Mouse (Mus musculus) heart, adult 2 months (tissue): ENCODE results near the gene Hsd17b11.

Experiments used
- CTCF ChIP-seq: fragments of 200-600 bp; IDR thresholded peaks from 2 replicates; pipeline ENCODE4 v1.8.1; 2022; ENCODE audit warnings: antibody characterized with exemption, mild to moderate bottlenecking, moderate library complexity
- EP300 ChIP-seq: fragments of 200-500 bp; IDR thresholded peaks from 2 replicates; pipeline ENCODE4 v1.6.1; 2011; ENCODE audit warnings: low read depth, low read length, control low read depth; ENCODE audit not compliant: insufficient read depth

DNA sequence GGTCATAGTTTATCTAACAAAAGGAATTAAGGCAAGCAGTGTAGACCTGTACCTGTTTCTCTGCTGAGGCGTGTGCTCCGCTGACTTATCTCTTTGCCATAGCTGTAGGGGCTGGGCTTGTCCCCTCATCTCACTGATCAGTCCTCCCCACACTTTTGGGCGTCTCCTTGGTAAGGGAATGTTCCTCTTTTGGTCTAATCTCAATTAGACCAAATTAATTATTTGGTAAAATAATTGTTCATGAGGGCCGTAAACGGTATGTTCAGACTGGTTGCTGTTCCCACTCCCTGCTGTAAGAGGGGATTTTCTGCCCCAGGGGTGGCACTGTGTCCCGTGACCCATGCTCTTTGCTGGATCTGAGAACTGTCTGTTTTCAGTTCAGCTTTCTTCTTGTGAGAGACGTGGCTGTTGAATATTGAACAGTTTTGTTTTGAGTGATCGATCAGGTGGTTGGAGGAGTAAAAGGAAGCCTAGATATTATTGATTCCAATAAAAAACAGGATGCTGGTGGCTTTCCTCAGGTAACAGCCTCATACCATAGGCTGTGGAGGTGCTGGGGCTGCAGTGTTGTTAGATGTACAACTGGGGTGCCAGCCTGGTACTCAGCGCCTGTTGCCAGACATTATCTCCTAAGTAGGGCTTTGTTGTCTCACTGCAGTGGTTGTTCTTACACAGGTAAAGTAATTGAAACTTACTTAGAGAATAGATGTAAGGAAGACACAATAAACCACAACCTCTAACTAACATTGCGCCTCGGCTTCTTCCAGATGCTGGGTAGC, 41.2 kb upstream of the Hsd17b11 start:
- TF ChIP-seq CTCF (no peak), EP300 (no peak)
